Comparison of ENCODE assay signal across 10 mouse cellular contexts in genomic region chr11:96344061-96344877, GRCm38 (mm10). TPM values are rescaled to one million over a fixed set of nuclear protein-coding genes. Genes with fewer than 3 reads are reported as not detected.
A peak's percentile ranks its signal among the peaks of the same experiment; 100 is the strongest.
DNase-seq lines count a peak whose midpoint lies in the region; ATAC-seq and TF ChIP-seq lines count a peak whose summit lies in the region.
"Had no signal": no experiment of that assay in that cellular context is flagged by ENCODE, and none has a peak within 500 bp of the region (broad histone marks: within the 10 kb centered on the region; RNA-seq: fewer than 3 reads in every experiment).

No protein-coding gene starts in this region.

- no peak overlapping the region for H3K9ac ChIP-seq in heart, adult 2 months (ENCODE audit: low read depth, low read length)
- H3K9ac ChIP-seq in hindbrain, postnatal 0 days (replicated peaks; ENCODE audit: low read length), result peak overlapping the region; percentile 31
- H3K9ac ChIP-seq in limb, embryonic 14.5 days (ENCODE audit: low read depth, low read length, severe bottlenecking), result no peak overlapping the region

- H3K36me3 ChIP-seq in heart, embryonic 10.5 days, result 0 out of 2 replicates have a peak, but pooled peaks cover 2% of the 10 kb centered on the region
- H3K36me3 ChIP-seq in heart, adult 2 months (ENCODE audit: control insufficient read depth, insufficient read depth, low read length), result no peaks in the 10 kb centered on the region
- no peaks in the 10 kb centered on the region for H3K36me3 ChIP-seq in hindbrain, postnatal 0 days (ENCODE audit: insufficient read depth, low read length)
- no peaks in the 10 kb centered on the region for H3K36me3 ChIP-seq in limb, embryonic 14.5 days (ENCODE audit: control insufficient read depth, insufficient read depth, low read length)

- H3K4me2 ChIP-seq in hindbrain, postnatal 0 days (ENCODE audit: low read depth, low read length), result peak overlapping the region; percentile 58
- H3K4me2 ChIP-seq in limb, embryonic 14.5 days (replicated peaks; ENCODE audit: low read depth, low read length, severe bottlenecking), result no peak overlapping the region

- intact Hi-C loops in heart, adult 2 months (cut with DNase I), result no loop called here

- H3K27me3 ChIP-seq in heart, embryonic 10.5 days (ENCODE audit: insufficient read depth, poor library complexity, severe bottlenecking), result peaks cover 98% of the 10 kb centered on the region
- H3K27me3 ChIP-seq in heart, adult 2 months (ENCODE audit: control insufficient read depth, insufficient read depth, low read length), result peaks cover 21% of the 10 kb centered on the region
- peaks cover 62% of the 10 kb centered on the region for H3K27me3 ChIP-seq in hindbrain, postnatal 0 days (ENCODE audit: insufficient read depth, low read length)
- H3K27me3 ChIP-seq in limb, embryonic 14.5 days (ENCODE audit: control insufficient read depth, insufficient read depth, low read length), result peaks cover 97% of the 10 kb centered on the region

- ATAC-seq in hindbrain, postnatal 0 days, result peak; percentile 18; the same call in 1 of the 2 replicates
- ATAC-seq in limb, embryonic 14.5 days (ENCODE audit: low FRiP score, low read depth), result no peak
- ATAC-seq: CD4-positive, CD25-positive, alpha-beta regulatory T cell, adult 4 months had no signal

- no peak for TF ChIP-seq EP300 in heart, adult 2 months (IDR thresholded peaks at IDR 0.05; ENCODE audit: insufficient read depth, low read depth, low read length)

- H3K4me3 ChIP-seq in heart, embryonic 10.5 days, result peak overlapping the region; percentile 62
- H3K4me3 ChIP-seq in heart, adult 2 months, result no peak overlapping the region
- H3K4me3 ChIP-seq in hindbrain, postnatal 0 days (ENCODE audit: low read length), result peak overlapping the region; percentile 11; the same call in 1 of the 2 replicates
- H3K4me3 ChIP-seq in limb, embryonic 14.5 days (replicated peaks; ENCODE audit: low read length), result no peak overlapping the region

- H3K4me1 ChIP-seq in heart, embryonic 10.5 days, result peaks cover 60% of the 10 kb centered on the region
- H3K4me1 ChIP-seq in heart, adult 2 months (ENCODE audit: control insufficient read depth, insufficient read depth, low read length), result no peaks in the 10 kb centered on the region
- H3K4me1 ChIP-seq in hindbrain, postnatal 0 days (ENCODE audit: insufficient read depth, low read length), result 0 out of 2 replicates have a peak, but pooled peaks cover 4% of the 10 kb centered on the region
- no peaks in the 10 kb centered on the region for H3K4me1 ChIP-seq in limb, embryonic 14.5 days (ENCODE audit: control insufficient read depth, insufficient read depth, low read length)

- no peak for DNase-seq in heart, embryonic 10.5 days (ENCODE audit: low spot score)
- no peak for DNase-seq in heart, adult 2 months
- DNase-seq in ZHBTc4 (ENCODE audit: low read depth, low spot score), result peak; percentile 40
- DNase-seq in hindbrain, postnatal 0 days (ENCODE audit: low spot score), result peak; percentile 50
- DNase-seq in limb, embryonic 14.5 days (ENCODE audit: low spot score), result no peak
- no peak for DNase-seq in layer of hippocampus, postnatal 10 days (ENCODE audit: low spot score in 2 of 2)
- no peak for DNase-seq in right cerebral cortex, adult 2 months (ENCODE audit: low spot score in 2 of 2)
- no peak for DNase-seq in ovary, postnatal 10 days (ENCODE audit: low spot score)
- DNase-seq: left cerebral cortex, postnatal 4 days had no signal

- H3K79me2 ChIP-seq in heart, adult 2 months (replicated peaks; ENCODE audit: control insufficient read depth, insufficient read depth, low read length), result no peaks in the 10 kb centered on the region

- peak overlapping the region; percentile 80 for H3K27ac ChIP-seq in heart, embryonic 10.5 days
- H3K27ac ChIP-seq in heart, adult 2 months, result no peak overlapping the region
- peak overlapping the region; percentile 89 for H3K27ac ChIP-seq in hindbrain, postnatal 0 days
- 0 out of 2 replicates have a peak overlapping the region, but pooled peaks have one; percentile 38 for H3K27ac ChIP-seq in limb, embryonic 14.5 days (replicated peaks; ENCODE audit: low read depth, low read length)

- no peak for TF ChIP-seq POLR2A in heart, adult 2 months (IDR thresholded peaks at IDR 0.05; ENCODE audit: insufficient read depth, low read depth, low read length)
- no peak for TF ChIP-seq POLR2A in limb, embryonic 14.5 days (IDR thresholded peaks at IDR 0.05; ENCODE audit: borderline replicate concordance, extremely low read depth, insufficient read depth, insufficient read length)

- no peaks in the 10 kb centered on the region for H3K9me3 ChIP-seq in heart, embryonic 10.5 days
- H3K9me3 ChIP-seq in hindbrain, postnatal 0 days (ENCODE audit: low read length), result no peaks in the 10 kb centered on the region
- H3K9me3 ChIP-seq in limb, embryonic 14.5 days (ENCODE audit: control insufficient read depth, low read length), result no peaks in the 10 kb centered on the region

- TF ChIP-seq CTCF in heart, adult 2 months (IDR thresholded peaks at IDR 0.05), result no peak
- no peak for TF ChIP-seq CTCF in hindbrain, postnatal 0 days (IDR thresholded peaks at IDR 0.05; ENCODE audit: low read depth)

- 14% methylated on average over 39 of the region's 40 CpGs for WGBS in heart, embryonic 10.5 days
- WGBS in heart, adult 2 months, result 32% methylated on average over 40 of the region's 40 CpGs
- WGBS in hindbrain, postnatal 0 days, result 3% methylated on average over 38 of the region's 40 CpGs
- 10% methylated on average over 34 of the region's 40 CpGs for WGBS in limb, embryonic 14.5 days

RNA-seq across cellular contexts. Expression of gene Hoxb2, which starts 6.1 kb away (rescaled TPM):
- 5.7 and 27.6 TPM in 2 replicates for polyA plus RNA-seq in heart, embryonic 10.5 days (2016; fragmentation: Nextera tagmentation; extraction: Ambion mirVana)
- under 1 TPM; 0.23 to 0.68 TPM for total RNA-seq in heart, adult 2 months (2021)
- 0.91 and 1.4 TPM in 2 replicates for polyA plus RNA-seq in heart, adult 2 months (2012; rRNA removed)
- 35.4 and 36.4 TPM in 2 replicates for total RNA-seq in hindbrain, postnatal 0 days (2014; rRNA removed)
- 11.6 and 13.1 TPM in 2 replicates for polyA plus RNA-seq in hindbrain, postnatal 0 days (2015; fragmentation: Nextera tagmentation; extraction: Ambion mirVana)
- 9.6 and 9.9 TPM in 2 replicates for polyA plus RNA-seq in limb, embryonic 14.5 days (2012; rRNA removed)
- polyA plus RNA-seq in limb, embryonic 14.5 days (2014; fragmentation: Nextera tagmentation; extraction: Ambion mirVana), result 4.2 and 5.8 TPM in 2 replicates
- total RNA-seq in layer of hippocampus, postnatal 10 days (2021), result not detected
- total RNA-seq: left cerebral cortex, postnatal 4 days had no signal

RNA-seq across cellular contexts. Expression of gene Hoxb3, which starts 21.1 kb away (rescaled TPM):
- 0.42 and 1.8 TPM in 2 replicates for polyA plus RNA-seq in heart, embryonic 10.5 days (2016; fragmentation: Nextera tagmentation; extraction: Ambion mirVana)
- total RNA-seq in heart, adult 2 months (2021), result under 1 TPM; 0.23 to 0.30 TPM
- 0.64 and 0.82 TPM in 2 replicates for polyA plus RNA-seq in heart, adult 2 months (2012; rRNA removed)
- total RNA-seq in hindbrain, postnatal 0 days (2014; rRNA removed), result 42.1 and 42.2 TPM in 2 replicates
- polyA plus RNA-seq in hindbrain, postnatal 0 days (2015; fragmentation: Nextera tagmentation; extraction: Ambion mirVana), result 6.6 and 8.1 TPM in 2 replicates
- polyA plus RNA-seq in limb, embryonic 14.5 days (2012; rRNA removed), result 4.9 and 5.4 TPM in 2 replicates
- polyA plus RNA-seq in limb, embryonic 14.5 days (2014; fragmentation: Nextera tagmentation; extraction: Ambion mirVana), result 0.18 and 0.69 TPM in 2 replicates
- not detected for total RNA-seq in layer of hippocampus, postnatal 10 days (2021)
- total RNA-seq: left cerebral cortex, postnatal 4 days had no signal

RNA-seq across cellular contexts. Expression of gene Hoxb1, which starts 21.3 kb away (rescaled TPM):
- 0.20 and 3.3 TPM in 2 replicates for polyA plus RNA-seq in heart, embryonic 10.5 days (2016; fragmentation: Nextera tagmentation; extraction: Ambion mirVana)
- not detected for total RNA-seq in heart, adult 2 months (2021)
- not detected in 2 replicates for polyA plus RNA-seq in heart, adult 2 months (2012; rRNA removed)
- 0.21 TPM in 1 of 2 replicates, not detected in the other for total RNA-seq in hindbrain, postnatal 0 days (2014; rRNA removed)
- 0.08 and 0.24 TPM in 2 replicates for polyA plus RNA-seq in hindbrain, postnatal 0 days (2015; fragmentation: Nextera tagmentation; extraction: Ambion mirVana)
- 0.11 TPM in 1 of 2 replicates, not detected in the other for polyA plus RNA-seq in limb, embryonic 14.5 days (2012; rRNA removed)
- polyA plus RNA-seq in limb, embryonic 14.5 days (2014; fragmentation: Nextera tagmentation; extraction: Ambion mirVana), result not detected in 2 replicates
- not detected for total RNA-seq in layer of hippocampus, postnatal 10 days (2021)
- total RNA-seq: left cerebral cortex, postnatal 4 days had no signal
- polyA plus RNA-seq: CD4-positive, CD25-positive, alpha-beta regulatory T cell, adult 4 months had no signal

RNA-seq across cellular contexts. Expression of gene Hoxb4, which starts 26.2 kb away (rescaled TPM):
- 0.31 and 2.0 TPM in 2 replicates for polyA plus RNA-seq in heart, embryonic 10.5 days (2016; fragmentation: Nextera tagmentation; extraction: Ambion mirVana)
- under 1 TPM; 0.63 to 0.75 TPM for total RNA-seq in heart, adult 2 months (2021)
- 1.00 and 1.1 TPM in 2 replicates for polyA plus RNA-seq in heart, adult 2 months (2012; rRNA removed)
- 4.2 and 8.6 TPM in 2 replicates for total RNA-seq in hindbrain, postnatal 0 days (2014; rRNA removed)
- polyA plus RNA-seq in hindbrain, postnatal 0 days (2015; fragmentation: Nextera tagmentation; extraction: Ambion mirVana), result 2.4 and 3.3 TPM in 2 replicates
- 2.3 and 2.5 TPM in 2 replicates for polyA plus RNA-seq in limb, embryonic 14.5 days (2012; rRNA removed)
- polyA plus RNA-seq in limb, embryonic 14.5 days (2014; fragmentation: Nextera tagmentation; extraction: Ambion mirVana), result 0.17 and 0.28 TPM in 2 replicates
- not detected for total RNA-seq in layer of hippocampus, postnatal 10 days (2021)
- total RNA-seq: left cerebral cortex, postnatal 4 days had no signal

RNA-seq across cellular contexts. Expression of gene Hoxb5, which starts 41.1 kb away (rescaled TPM):
- 1.0 and 5.2 TPM in 2 replicates for polyA plus RNA-seq in heart, embryonic 10.5 days (2016; fragmentation: Nextera tagmentation; extraction: Ambion mirVana)
- total RNA-seq in heart, adult 2 months (2021), result under 1 TPM in 1 of 2 experiments, not detected in 1; 0.18 TPM
- 0.20 and 0.23 TPM in 2 replicates for polyA plus RNA-seq in heart, adult 2 months (2012; rRNA removed)
- 16.5 and 24.3 TPM in 2 replicates for total RNA-seq in hindbrain, postnatal 0 days (2014; rRNA removed)
- polyA plus RNA-seq in hindbrain, postnatal 0 days (2015; fragmentation: Nextera tagmentation; extraction: Ambion mirVana), result 109 and 113 TPM in 2 replicates
- 1.8 TPM in 2 replicates for polyA plus RNA-seq in limb, embryonic 14.5 days (2012; rRNA removed)
- 0.51 and 0.85 TPM in 2 replicates for polyA plus RNA-seq in limb, embryonic 14.5 days (2014; fragmentation: Nextera tagmentation; extraction: Ambion mirVana)
- total RNA-seq in layer of hippocampus, postnatal 10 days (2021), result not detected
- total RNA-seq: left cerebral cortex, postnatal 4 days had no signal
- polyA plus RNA-seq: CD4-positive, CD25-positive, alpha-beta regulatory T cell, adult 4 months had no signal

Comparison
In these comparisons a context has a peak if more than half of its experiments do, and no peak if none do; other contexts are left out.
1. H3K4me3 ChIP-seq: peak in heart, embryonic 10.5 days (single experiment) and hindbrain, postnatal 0 days (single experiment); none in heart, adult 2 months (single experiment) and limb, embryonic 14.5 days (single experiment).
2. DNase-seq: peak in ZHBTc4 (single experiment) and hindbrain, postnatal 0 days (single experiment); none in heart, embryonic 10.5 days (single experiment), heart, adult 2 months (0 of 2), limb, embryonic 14.5 days (single experiment), layer of hippocampus, postnatal 10 days (0 of 2), right cerebral cortex, adult 2 months (0 of 2) and ovary, postnatal 10 days (single experiment).